Mouse (Mus musculus) lung, embryonic 15.5 days (tissue): ENCODE measurements around the gene Sprr1a. TPM values are rescaled to one million over a fixed set of nuclear protein-coding genes. Genes with fewer than 3 reads are reported as not detected.

ENCODE experiments used
- ATAC-seq: fragments of 200-750 bp; cut with Nextera tagmentation; 2 replicates; pipeline ENCODE4 v1.8.0; 2017; ENCODE audit warnings: moderate number of reproducible peaks, borderline replicate concordance; ENCODE audit not compliant: low FRiP score, low TSS enrichment; ENCODE audit errors: extremely low read depth
- H3K27ac ChIP-seq: fragments of 300-500 bp; sonication (generic); 2 replicates; pipeline ENCODE4 v1.5.1; 2015; ENCODE audit warnings: moderate library complexity, mild to moderate bottlenecking, inconsistent platforms
- H3K27me3 ChIP-seq: fragments of 300-500 bp; sonication (generic); 2 replicates; pipeline ENCODE4 v1.6.1; 2015; ENCODE audit warnings: inconsistent platforms
- H3K36me3 ChIP-seq: fragments of 300-500 bp; sonication (generic); 2 replicates; pipeline ENCODE4 v1.6.1; 2015; ENCODE audit warnings: inconsistent platforms
- H3K4me1 ChIP-seq: fragments of 300-500 bp; sonication (generic); 2 replicates; pipeline ENCODE4 v1.6.1; 2015; ENCODE audit warnings: inconsistent platforms
- H3K4me2 ChIP-seq: fragments of 300-500 bp; sonication (generic); 2 replicates; pipeline ENCODE4 v1.6.1; 2015; ENCODE audit warnings: inconsistent platforms, mild to moderate bottlenecking, moderate library complexity
- H3K4me3 ChIP-seq: fragments of 300-500 bp; sonication (generic); 2 replicates; pipeline ENCODE4 v1.5.1; 2015; ENCODE audit warnings: mild to moderate bottlenecking, inconsistent platforms
- H3K9ac ChIP-seq: fragments of 300-500 bp; sonication (generic); 2 replicates; pipeline ENCODE4 v1.6.1; 2015; ENCODE audit warnings: inconsistent platforms
- H3K9me3 ChIP-seq: fragments of 300-500 bp; sonication (generic); 2 replicates; pipeline ENCODE4 v1.6.1; 2016; ENCODE audit warnings: inconsistent platforms
- WGBS: fragments of 180-500 bp; shearing (Covaris S2); methylation state at CpG from one replicate; pipeline ENCODE4 v1.1.7; 2015; 5-methylcytosine and 5-hydroxymethylcytosine counted together
- polyA plus RNA-seq: library from polyadenylated mRNA; unstranded; fragments of >200 nt; fragmentation: Nextera tagmentation; extraction: Ambion mirVana; gene quantifications from 2 replicates; pipeline ENCODE4 v1.2.1, GENCODE M21; 2015

The Sprr1a gene
- polyA plus RNA-seq, 1 experiment from 2014 or later, result 1.2 TPM

GRCm38 (mm10) chr3:92458620-92459019 lies 27.1 kb downstream of the Sprr1a start, which contains the start of gene Sprr3:
Sprr3 (minus strand) TSS chr3:92458720.
- Histone ChIP-seq H3K4me2 (no peak within 1 kb of the TSS), H3K4me3 (no peak within 1 kb of the TSS), H3K27me3 (no peaks in the 10 kb centered on the region), H3K9ac (no peak within 1 kb of the TSS), H3K27ac (no peak within 1 kb of the TSS), H3K9me3 (no peaks in the 10 kb centered on the region), H3K36me3 (no peaks in the 10 kb centered on the region), H3K4me1 (no peaks in the 10 kb centered on the region)
- ATAC-seq, result no peak
- WGBS, result 52% methylated on average over 2 of the region's 2 CpGs

GRCm38 (mm10) chr3:92455151-92455550 lies 30.5 kb downstream of the Sprr1a start:
- Histone ChIP-seq H3K27ac (no peak overlapping the region), H3K4me3 (no peak overlapping the region), H3K9me3 (no peaks in the 10 kb centered on the region), H3K9ac (no peak overlapping the region), H3K27me3 (no peaks in the 10 kb centered on the region), H3K4me1 (no peaks in the 10 kb centered on the region), H3K4me2 (no peak overlapping the region), H3K36me3 (no peaks in the 10 kb centered on the region)
- no peak for ATAC-seq
- WGBS, result 56% methylated on average over 5 of the region's 5 CpGs

- 85% methylated on average over 3 of the region's 3 CpGs for WGBS
Observed at GRCm38 (mm10) chr3:92440177-92440576, 45.5 kb downstream of the Sprr1a start.

GRCm38 (mm10) chr3:92438689-92439088 lies 47.0 kb downstream of the Sprr1a start, which contains the start of gene Sprr1b:
Sprr1b (minus strand) TSS chr3:92438789.
- H3K4me2 ChIP-seq, result no peak within 1 kb of the TSS
- H3K4me1 ChIP-seq, result no peaks in the 10 kb centered on the region
- no peak for ATAC-seq
- WGBS, result 89% methylated on average over 3 of the region's 3 CpGs
- H3K27me3 ChIP-seq, result no peaks in the 10 kb centered on the region
- H3K9ac ChIP-seq, result no peak within 1 kb of the TSS
- no peaks in the 10 kb centered on the region for H3K36me3 ChIP-seq
- no peak within 1 kb of the TSS for H3K27ac ChIP-seq
- no peaks in the 10 kb centered on the region for H3K9me3 ChIP-seq
- no peak within 1 kb of the TSS for H3K4me3 ChIP-seq

More at GRCm38 (mm10) chr3:92440177-92440576, 45.5 kb downstream of the Sprr1a start:
- Histone ChIP-seq H3K9ac (no peak overlapping the region), H3K4me1 (no peaks in the 10 kb centered on the region), H3K27me3 (no peaks in the 10 kb centered on the region), H3K36me3 (no peaks in the 10 kb centered on the region), H3K9me3 (no peaks in the 10 kb centered on the region), H3K4me3 (no peak overlapping the region), H3K27ac (no peak overlapping the region), H3K4me2 (no peak overlapping the region)
- no peak for ATAC-seq

Other genes with a start within 250 kb of the Sprr1a start
- gene Sprr2a3, start 200.5 kb downstream of the Sprr1a start, polyA plus RNA-seq, result 0.87 TPM in 1 of 2 replicates, not detected in the other
- gene Sprr2b, start 169.3 kb downstream of the Sprr1a start, polyA plus RNA-seq, result not detected in 2 replicates
- gene Sprr2d, start 146.8 kb downstream of the Sprr1a start, polyA plus RNA-seq, result not detected in 2 replicates
- not detected in 2 replicates for gene Sprr2e, start 133.8 kb downstream of the Sprr1a start, polyA plus RNA-seq
- gene Sprr2f, start 120.7 kb downstream of the Sprr1a start, polyA plus RNA-seq, result not detected in 2 replicates
- not detected in 2 replicates for gene Sprr2h, start 100.2 kb downstream of the Sprr1a start, polyA plus RNA-seq
- not detected in 2 replicates for gene Sprr2i, start 77.9 kb downstream of the Sprr1a start, polyA plus RNA-seq
- not detected in 2 replicates for gene Sprr2j-ps, start 67.8 kb downstream of the Sprr1a start, polyA plus RNA-seq
- 7.5 and 8.0 TPM in 2 replicates for gene Gm9774, start 56.5 kb downstream of the Sprr1a start, polyA plus RNA-seq
- not detected in 2 replicates for gene Sprr2k, start 53.3 kb downstream of the Sprr1a start, polyA plus RNA-seq
- not detected in 2 replicates for gene Sprr1b, start 47.1 kb downstream of the Sprr1a start, polyA plus RNA-seq
- 0.20 TPM in 1 of 2 replicates, not detected in the other for gene Sprr3, start 27.2 kb downstream of the Sprr1a start, polyA plus RNA-seq
- gene Sprr4, start 14.6 kb upstream of the Sprr1a start, polyA plus RNA-seq, result not detected in 2 replicates
- gene 2310046K23Rik, start 48.6 kb upstream of the Sprr1a start, polyA plus RNA-seq, result not detected in 2 replicates
- gene Ivl, start 87.8 kb upstream of the Sprr1a start, polyA plus RNA-seq, result not detected in 2 replicates
- not detected in 2 replicates for gene Smcp, start 103.1 kb upstream of the Sprr1a start, polyA plus RNA-seq
- not detected in 2 replicates for gene 2210017I01Rik, start 121.6 kb upstream of the Sprr1a start, polyA plus RNA-seq
- gene Lce6a, start 135.8 kb upstream of the Sprr1a start, polyA plus RNA-seq, result not detected in 2 replicates
- not detected in 2 replicates for gene Lce1a1, start 162.4 kb upstream of the Sprr1a start, polyA plus RNA-seq
- not detected in 2 replicates for gene Lce1b, start 171.0 kb upstream of the Sprr1a start, polyA plus RNA-seq
- gene Lce1a2, start 184.4 kb upstream of the Sprr1a start, polyA plus RNA-seq, result not detected in 2 replicates
- not detected in 2 replicates for gene Lce1c, start 193.4 kb upstream of the Sprr1a start, polyA plus RNA-seq
- not detected in 2 replicates for gene Lce1d, start 201.3 kb upstream of the Sprr1a start, polyA plus RNA-seq
- not detected in 2 replicates for gene Lce1e, start 223.2 kb upstream of the Sprr1a start, polyA plus RNA-seq
- not detected in 2 replicates for gene Lce1f, start 234.5 kb upstream of the Sprr1a start, polyA plus RNA-seq